Mouse (Mus musculus): Measurements from ENCODE around the gene Nip7.

DNA sequence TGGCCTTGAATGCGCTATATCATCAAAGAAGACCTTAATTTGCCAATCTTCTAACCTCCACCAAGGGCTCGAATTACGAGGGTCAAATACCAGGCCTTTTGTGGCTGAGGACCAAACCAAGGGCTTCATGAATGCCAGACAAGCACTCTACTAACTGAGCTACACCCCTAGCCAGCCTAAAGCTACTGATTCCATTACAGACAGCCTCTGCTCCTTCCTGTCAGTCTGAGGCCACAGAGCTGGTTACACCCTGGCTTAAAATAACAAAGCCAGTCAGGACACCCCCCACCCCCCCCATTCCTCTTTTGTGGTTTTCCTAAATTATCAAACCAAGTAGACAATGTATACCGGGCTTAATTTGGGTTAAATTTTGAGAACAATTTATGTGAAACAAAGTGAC, 17.0 kb downstream of the Nip7 start:
- TF ChIP-seq CHD2 (IDR thresholded peaks at IDR 0.05; ENCODE audit: low read depth, low read length) (no peak), HCFC1 (IDR thresholded peaks at IDR 0.05; ENCODE audit: borderline replicate concordance, insufficient read depth, low read length) (no peak)
